ENCODE assay signal across 10 mouse cellular contexts in the genomic region with DNA sequence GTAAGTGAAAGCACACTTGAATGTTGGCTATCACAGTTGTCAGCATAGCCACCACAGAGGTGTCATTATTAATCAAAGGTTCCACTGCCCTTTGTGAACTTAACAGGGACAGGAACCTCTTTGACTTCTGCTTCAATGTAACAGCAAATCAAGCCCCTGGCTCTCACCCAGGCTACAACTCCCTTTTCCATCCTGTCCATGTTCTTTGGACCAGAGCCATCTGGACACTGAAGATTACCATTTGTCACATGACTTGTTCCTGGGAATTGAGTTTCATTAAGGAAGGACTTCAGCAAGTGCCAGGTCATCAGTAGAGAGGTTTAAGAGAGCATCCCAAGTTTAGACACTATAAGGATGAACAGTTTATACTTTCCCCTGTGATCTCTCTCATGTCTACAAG. TPM values are rescaled to one million over a fixed set of nuclear protein-coding genes. Genes with fewer than 3 reads are reported as not detected.
DNase-seq lines count a peak whose midpoint lies in the region; ATAC-seq and TF ChIP-seq lines count a peak whose summit lies in the region.
"Had no signal": no experiment of that assay in that cellular context is flagged by ENCODE, and none has a peak within 500 bp of the region (broad histone marks: within the 10 kb centered on the region; RNA-seq: fewer than 3 reads in every experiment).

No protein-coding gene starts in this region.

- ATAC-seq in hindbrain, postnatal 0 days = no peak
- ATAC-seq in heart, embryonic 16.5 days (replicated peaks; ENCODE audit: extremely low read depth, insufficient read depth, low FRiP score) = 0 out of 2 replicates have a peak, but pooled peaks have one; percentile 32
- ATAC-seq in lung, embryonic 16.5 days (ENCODE audit: low read depth) = peak; percentile 55; the same call in 1 of the 2 replicates

- H3K4me2 ChIP-seq in hindbrain, postnatal 0 days (ENCODE audit: low read depth, low read length) = no peak overlapping the region
- H3K4me2 ChIP-seq in heart, embryonic 16.5 days (ENCODE audit: low read depth, low read length) = no peak overlapping the region
- H3K4me2 ChIP-seq in lung, embryonic 16.5 days (ENCODE audit: low read depth, low read length) = no peak overlapping the region
- H3K4me2 ChIP-seq: liver, embryonic 11.5 days; midbrain, embryonic 12.5 days had no signal

- H3K27ac ChIP-seq in hindbrain, postnatal 0 days = no peak overlapping the region
- no peak overlapping the region for H3K27ac ChIP-seq in hindbrain, embryonic 10.5 days
- H3K27ac ChIP-seq in heart, embryonic 16.5 days (ENCODE audit: low read length) = no peak overlapping the region
- no peak overlapping the region for H3K27ac ChIP-seq in lung, embryonic 16.5 days (ENCODE audit: low read length)
- H3K27ac ChIP-seq: midbrain, embryonic 12.5 days had no signal

- no peaks in the 10 kb centered on the region for H3K27me3 ChIP-seq in hindbrain, postnatal 0 days (ENCODE audit: insufficient read depth, low read length)
- H3K27me3 ChIP-seq in hindbrain, embryonic 10.5 days (ENCODE audit: insufficient read depth, poor library complexity, severe bottlenecking) = no peaks in the 10 kb centered on the region
- no peaks in the 10 kb centered on the region for H3K27me3 ChIP-seq in heart, embryonic 16.5 days (ENCODE audit: control insufficient read depth, insufficient read depth, low read length)
- no peaks in the 10 kb centered on the region for H3K27me3 ChIP-seq in lung, embryonic 16.5 days (ENCODE audit: control insufficient read depth, insufficient read depth, low read depth, low read length)
- H3K27me3 ChIP-seq: midbrain, embryonic 12.5 days had no signal

- H3K36me3 ChIP-seq in hindbrain, postnatal 0 days (ENCODE audit: insufficient read depth, low read length) = no peaks in the 10 kb centered on the region
- H3K36me3 ChIP-seq in hindbrain, embryonic 10.5 days = no peaks in the 10 kb centered on the region
- H3K36me3 ChIP-seq in heart, embryonic 16.5 days (ENCODE audit: control insufficient read depth, insufficient read depth) = no peaks in the 10 kb centered on the region
- H3K36me3 ChIP-seq in lung, embryonic 16.5 days (ENCODE audit: control insufficient read depth, insufficient read depth, low read length) = no peaks in the 10 kb centered on the region
- H3K36me3 ChIP-seq: midbrain, embryonic 12.5 days had no signal

- peak; percentile 40 for DNase-seq in hindbrain, postnatal 0 days (ENCODE audit: low spot score)
- DNase-seq in hindbrain, embryonic 10.5 days (ENCODE audit: low spot score) = no peak
- peak; percentile 25 to 58 for DNase-seq in adrenal gland, postnatal 36 days
- no peak for DNase-seq in layer of hippocampus, adult 18-20 months (ENCODE audit: low spot score in 2 of 2)
- no peak for DNase-seq in right cerebral cortex, postnatal 14 days
- no peak for DNase-seq in layer of hippocampus, adult 9-10 months (ENCODE audit: low spot score)

- TF ChIP-seq CTCF in hindbrain, postnatal 0 days (IDR thresholded peaks at IDR 0.05; ENCODE audit: low read depth) = no peak

- no peaks in the 10 kb centered on the region for H3K4me1 ChIP-seq in hindbrain, postnatal 0 days (ENCODE audit: insufficient read depth, low read length)
- peaks cover 9% of the 10 kb centered on the region; the same call in 1 of the 2 replicates for H3K4me1 ChIP-seq in hindbrain, embryonic 10.5 days (replicated peaks)
- peaks cover 21% of the 10 kb centered on the region for H3K4me1 ChIP-seq in heart, embryonic 16.5 days (ENCODE audit: control insufficient read depth, insufficient read depth, low read length)
- H3K4me1 ChIP-seq in lung, embryonic 16.5 days (replicated peaks; ENCODE audit: control insufficient read depth, insufficient read depth, low read length) = peaks cover 27% of the 10 kb centered on the region
- H3K4me1 ChIP-seq: midbrain, embryonic 12.5 days had no signal

- no peaks in the 10 kb centered on the region for H3K9me3 ChIP-seq in hindbrain, postnatal 0 days (ENCODE audit: low read length)
- H3K9me3 ChIP-seq in hindbrain, embryonic 10.5 days = no peaks in the 10 kb centered on the region
- no peaks in the 10 kb centered on the region for H3K9me3 ChIP-seq in heart, embryonic 16.5 days (replicated peaks; ENCODE audit: control insufficient read depth, low read length)
- H3K9me3 ChIP-seq in lung, embryonic 16.5 days (ENCODE audit: control insufficient read depth, low read length) = no peaks in the 10 kb centered on the region
- H3K9me3 ChIP-seq: midbrain, embryonic 12.5 days had no signal

- H3K9ac ChIP-seq in hindbrain, postnatal 0 days (replicated peaks; ENCODE audit: low read length) = no peak overlapping the region
- H3K9ac ChIP-seq in heart, embryonic 16.5 days (ENCODE audit: low read length) = no peak overlapping the region
- H3K9ac ChIP-seq in lung, embryonic 16.5 days (ENCODE audit: low read length) = no peak overlapping the region
- H3K9ac ChIP-seq: midbrain, embryonic 12.5 days had no signal

- no peak overlapping the region for H3K4me3 ChIP-seq in hindbrain, postnatal 0 days (ENCODE audit: low read length)
- H3K4me3 ChIP-seq in hindbrain, embryonic 10.5 days = no peak overlapping the region
- no peak overlapping the region for H3K4me3 ChIP-seq in heart, embryonic 16.5 days (ENCODE audit: low read length)
- no peak overlapping the region for H3K4me3 ChIP-seq in lung, embryonic 16.5 days (ENCODE audit: low read length)
- H3K4me3 ChIP-seq: midbrain, embryonic 12.5 days had no signal

RNA-seq across cellular contexts. Expression of a gene that starts 44.5 kb away (rescaled TPM):
- 78.9 and 90.5 TPM in 2 replicates for total RNA-seq in hindbrain, postnatal 0 days (2014; rRNA removed)
- polyA plus RNA-seq in hindbrain, postnatal 0 days (2015; fragmentation: Nextera tagmentation; extraction: Ambion mirVana) = 32.5 and 33.1 TPM in 2 replicates
- 21.1 and 26.2 TPM in 2 replicates for polyA plus RNA-seq in hindbrain, embryonic 10.5 days (2016; fragmentation: Nextera tagmentation; extraction: Ambion mirVana)
- total RNA-seq in adrenal gland, postnatal 36 days (2021) = 10 to 100 TPM in 1 of 2 experiments, 1 to 10 TPM in 1; 7.1 to 14.1 TPM
- polyA plus RNA-seq in heart, embryonic 16.5 days (2015; fragmentation: Nextera tagmentation; extraction: Ambion mirVana) = 1.4 and 1.7 TPM in 2 replicates
- polyA plus RNA-seq in lung, embryonic 16.5 days (2015; fragmentation: Nextera tagmentation; extraction: Ambion mirVana) = 2.3 and 2.9 TPM in 2 replicates
- total RNA-seq in layer of hippocampus, adult 18-20 months (2021) = 1 to 10 TPM; 7.2 to 7.8 TPM

Comparison
In these comparisons a context has a peak if more than half of its experiments do, and no peak if none do; other contexts are left out.
1. DNase-seq: peak in hindbrain, postnatal 0 days (single experiment) and adrenal gland, postnatal 36 days (2 of 2); none in hindbrain, embryonic 10.5 days (single experiment), layer of hippocampus, adult 18-20 months (0 of 2), right cerebral cortex, postnatal 14 days (single experiment) and layer of hippocampus, adult 9-10 months (single experiment).